Mouse (Mus musculus): Measurements from ENCODE around the gene Vat1l.

Vat1l gene

DNA sequence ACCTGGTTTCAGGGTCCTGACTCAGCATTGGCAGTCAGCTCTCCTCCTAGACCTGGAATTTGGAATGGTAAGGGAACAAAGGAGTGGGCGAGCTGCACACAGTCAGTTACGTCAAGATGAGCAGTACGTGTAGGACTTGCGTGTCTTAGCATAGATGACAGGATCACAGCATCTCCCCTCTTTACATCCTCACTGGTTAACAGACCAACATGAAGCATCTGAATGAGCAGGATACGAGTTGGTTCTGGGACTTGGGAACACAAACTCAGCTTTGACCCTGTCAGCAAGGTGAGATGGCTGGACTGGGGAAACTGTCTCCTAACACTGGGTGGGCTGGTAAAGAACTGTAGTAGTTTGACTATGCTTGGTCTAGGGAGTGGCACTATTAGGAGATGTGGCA lies 193.9 kb downstream of the Vat1l start:
- no peak for DNase-seq (ENCODE audit: low read depth)

DNA sequence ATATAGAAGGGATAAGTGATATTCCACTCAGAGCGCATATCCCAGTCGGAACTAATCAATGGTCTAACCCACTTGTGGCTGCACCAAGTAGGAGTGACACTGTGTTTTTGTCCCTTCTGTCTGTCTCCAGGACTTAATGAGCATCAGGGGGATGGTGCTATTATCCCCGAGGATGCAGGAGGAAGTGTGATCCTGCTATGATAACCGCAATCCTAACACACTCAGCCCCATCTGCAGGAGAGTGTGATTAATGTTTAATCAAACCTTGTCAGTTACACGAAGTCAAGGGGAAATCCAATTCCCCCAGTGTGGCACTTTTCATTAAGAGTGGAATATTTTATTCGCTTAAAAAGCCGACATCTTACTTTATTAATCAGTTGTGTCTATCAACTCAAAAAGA lies 196.3 kb downstream of the Vat1l start:
- DNase-seq (ENCODE audit: low read depth) = no peak

GRCm38 (mm10) chr8:114411421-114411820 lies 206.0 kb downstream of the Vat1l start:
- no peak for DNase-seq (ENCODE audit: low read depth)

DNA sequence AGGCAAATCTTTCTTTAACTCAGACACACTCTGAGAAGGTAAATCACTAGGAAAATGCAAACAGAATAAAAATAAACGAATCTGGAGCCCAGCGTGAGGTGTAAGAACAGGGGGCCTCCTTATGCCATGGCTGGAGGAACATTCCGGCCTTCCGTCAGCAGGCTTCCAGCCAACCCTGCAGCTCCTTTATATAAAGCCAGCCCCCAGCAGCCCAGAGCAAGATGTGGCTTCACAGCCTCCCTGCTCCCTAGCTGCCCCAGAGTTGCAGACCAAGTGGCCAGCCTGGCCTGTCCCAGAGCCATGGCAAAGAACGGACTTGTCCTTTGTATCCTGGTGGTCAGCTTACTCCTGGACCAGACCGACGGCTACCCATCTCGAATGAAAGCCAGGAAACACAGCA lies 212.4 kb downstream of the Vat1l start, which contains the start of gene Clec3a:
Clec3a (plus strand) TSS at position 301 of the 400 bp plus-strand sequence.
- DNase-seq (ENCODE audit: low read depth) = no peak

DNA sequence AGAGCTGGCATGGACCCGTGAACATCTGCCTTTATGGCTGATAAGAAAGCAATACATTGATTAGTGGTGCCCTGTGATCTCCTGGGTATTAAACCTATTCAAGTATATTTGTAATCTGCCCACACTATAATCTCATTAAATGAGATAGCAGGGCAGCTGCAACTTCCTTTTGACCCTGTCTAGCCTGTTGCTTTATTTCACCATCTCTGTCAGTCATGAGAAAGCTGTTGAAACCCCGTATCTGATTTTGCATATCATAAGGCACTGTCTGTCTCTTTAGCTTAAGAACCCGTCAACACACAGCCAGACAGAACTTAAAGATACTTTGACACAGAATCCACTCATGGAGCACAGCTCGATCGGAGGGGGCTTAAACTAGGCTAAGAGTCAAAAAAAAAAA lies 213.1 kb downstream of the Vat1l start:
- no peak for DNase-seq (ENCODE audit: low read depth)

DNA sequence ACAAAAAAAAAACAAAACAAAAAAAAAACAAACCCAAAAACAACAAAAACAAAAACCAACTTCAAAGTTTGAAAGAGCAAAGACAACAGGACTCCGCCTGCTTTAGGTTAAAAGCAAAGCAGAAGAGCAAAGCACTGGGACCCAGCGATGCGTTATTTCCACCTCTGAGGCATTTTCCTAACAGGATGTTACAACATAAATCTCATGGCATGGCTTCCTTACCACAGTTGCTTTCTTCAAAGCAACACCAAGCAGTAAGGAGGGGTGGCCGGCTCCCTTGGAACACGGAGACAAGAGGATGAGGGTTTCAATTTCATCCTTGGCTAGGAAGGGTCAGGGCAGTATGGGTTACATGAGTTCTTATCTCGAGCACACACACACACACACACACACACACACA lies 213.5 kb downstream of the Vat1l start:
- no peak for DNase-seq (ENCODE audit: low read depth)

GRCm38 (mm10) chr8:114421544-114421943 lies 216.1 kb downstream of the Vat1l start:
- no peak for DNase-seq (ENCODE audit: low read depth)

All from naive thymus-derived CD4-positive, alpha-beta T cell, adult 2 months (primary cell).